Mouse (Mus musculus) liver, embryonic 16.5 days (tissue): ENCODE data around the gene Mcat. TPM values are rescaled to one million over a fixed set of nuclear protein-coding genes. Genes with fewer than 3 reads are reported as not detected.

Experiments
- ATAC-seq: fragments of 200-750 bp; cut with Nextera tagmentation; 2 replicates; pipeline ENCODE4 v1.8.0; 2017; ENCODE audit warnings: low read depth, mild to moderate bottlenecking, moderate number of reproducible peaks, moderate library complexity
- H3K27ac ChIP-seq: fragments of 300-500 bp; sonication (generic); 2 replicates; pipeline ENCODE4 v1.5.1; 2014; ENCODE audit warnings: mild to moderate bottlenecking, low read length
- H3K27me3 ChIP-seq: fragments of 300-500 bp; sonication (generic); 2 replicates; pipeline ENCODE4 v1.6.1; 2014; ENCODE audit warnings: low read depth, low read length, mixed read lengths; ENCODE audit not compliant: control insufficient read depth, insufficient read depth
- H3K36me3 ChIP-seq: fragments of 300-500 bp; sonication (generic); 2 replicates; pipeline ENCODE4 v1.6.1; 2014; ENCODE audit warnings: mild to moderate bottlenecking; ENCODE audit not compliant: control insufficient read depth, insufficient read depth
- H3K4me1 ChIP-seq: fragments of 300-500 bp; sonication (generic); 2 replicates; pipeline ENCODE4 v1.6.1; 2014; ENCODE audit warnings: low read depth, low read length, mixed read lengths; ENCODE audit not compliant: control insufficient read depth
- H3K4me2 ChIP-seq: fragments of 300-500 bp; sonication (generic); 2 replicates; pipeline ENCODE4 v1.6.1; 2014; ENCODE audit warnings: low read depth, low read length, mixed read lengths
- H3K4me3 ChIP-seq: fragments of 300-500 bp; sonication (generic); 2 replicates; pipeline ENCODE4 v1.5.1; 2014; ENCODE audit warnings: low read depth, mild to moderate bottlenecking, low read length
- H3K9ac ChIP-seq: fragments of 300-500 bp; sonication (generic); 2 replicates; pipeline ENCODE4 v1.6.1; 2014; ENCODE audit warnings: low read depth, low read length
- H3K9me3 ChIP-seq: fragments of 300-500 bp; sonication (generic); replicated peaks from 2 replicates; pipeline ENCODE4 v1.6.1; 2016; ENCODE audit warnings: low read length; ENCODE audit not compliant: control insufficient read depth
- WGBS: fragments of 180-500 bp; shearing (Covaris S2); extraction: QIAGEN DNeasy Blood & Tissue Kit; methylation state at CpG from one replicate; pipeline ENCODE4 v1.1.7; 2014; ENCODE audit not compliant: insufficient replicate concordance; 5-methylcytosine and 5-hydroxymethylcytosine counted together
- polyA plus RNA-seq: library from polyadenylated mRNA; unstranded; fragments of >200 nt; fragmentation: Nextera tagmentation; extraction: Ambion mirVana; gene quantifications from 2 replicates; pipeline ENCODE4 v1.2.1, GENCODE M21; 2015

The Mcat gene
- 12.0 and 13.1 TPM in 2 replicates for polyA plus RNA-seq

GRCm38 (mm10) chr15:83563327-83563856, at the start of gene Mcat, which contains the start of gene Tspo:
Mcat (minus strand) TSS chr15:83563787.
Tspo (plus strand) TSS chr15:83563592.
- H3K4me1 ChIP-seq, result peaks cover 40% of the 10 kb centered on the region
- no peaks in the 10 kb centered on the region for H3K27me3 ChIP-seq
- H3K36me3 ChIP-seq, result no peaks in the 10 kb centered on the region
- H3K9ac ChIP-seq, result peak within 1 kb of the TSS; percentile 86
- H3K9me3 ChIP-seq, result no peaks in the 10 kb centered on the region
- H3K27ac ChIP-seq, result peak within 1 kb of the TSS; percentile 95
- ATAC-seq, result peak; percentile 84
- peak within 1 kb of the TSS; percentile 83 for H3K4me2 ChIP-seq
- H3K4me3 ChIP-seq, result peak within 1 kb of the TSS; percentile 77
- under 1% methylated on average over 28 of the region's 28 CpGs for WGBS

GRCm38 (mm10) chr15:83607115-83607802, 43.7 kb upstream of the Mcat start:
- Histone ChIP-seq H3K27ac (peak overlapping the region; percentile 59), H3K27me3 (no peaks in the 10 kb centered on the region), H3K4me2 (peak overlapping the region; percentile 63), H3K4me1 (peaks cover 33% of the 10 kb centered on the region), H3K4me3 (peak overlapping the region; percentile 28; the same call in 1 of the 2 replicates), H3K9me3 (no peaks in the 10 kb centered on the region), H3K36me3 (no peaks in the 10 kb centered on the region), H3K9ac (peak overlapping the region; percentile 39)
- peak; percentile 66 for ATAC-seq
- WGBS, result 36% methylated on average over 15 of the region's 15 CpGs

GRCm38 (mm10) chr15:83606700-83607099, 43.1 kb upstream of the Mcat start:
- H3K4me1 ChIP-seq, result peaks cover 33% of the 10 kb centered on the region
- no peaks in the 10 kb centered on the region for H3K36me3 ChIP-seq
- peak overlapping the region; percentile 63 for H3K4me2 ChIP-seq
- WGBS, result 46% methylated on average over 8 of the region's 8 CpGs
- peak; percentile 91 for ATAC-seq
- H3K27ac ChIP-seq, result peak overlapping the region; percentile 59
- no peaks in the 10 kb centered on the region for H3K27me3 ChIP-seq
- peak overlapping the region; percentile 28; the same call in 1 of the 2 replicates for H3K4me3 ChIP-seq
- H3K9ac ChIP-seq, result peak overlapping the region; percentile 39
- no peaks in the 10 kb centered on the region for H3K9me3 ChIP-seq

GRCm38 (mm10) chr15:83606216-83606615, 42.6 kb upstream of the Mcat start:
- no peak overlapping the region for H3K4me3 ChIP-seq
- ATAC-seq, result peak; percentile 30; the same call in 1 of the 2 replicates
- H3K27ac ChIP-seq, result peak overlapping the region; percentile 49
- no peaks in the 10 kb centered on the region for H3K36me3 ChIP-seq
- peaks cover 35% of the 10 kb centered on the region for H3K4me1 ChIP-seq
- peak overlapping the region; percentile 33; the same call in 1 of the 2 replicates for H3K9ac ChIP-seq
- H3K27me3 ChIP-seq, result no peaks in the 10 kb centered on the region
- no peaks in the 10 kb centered on the region for H3K9me3 ChIP-seq
- 75% methylated on average over 11 of the region's 11 CpGs for WGBS
- H3K4me2 ChIP-seq, result peak overlapping the region; percentile 63; the same call in 1 of the 2 replicates

- Histone ChIP-seq H3K27ac (peak overlapping the region; percentile 15; the same call in 1 of the 2 replicates), H3K9me3 (no peaks in the 10 kb centered on the region), H3K4me1 (peaks cover 41% of the 10 kb centered on the region), H3K36me3 (no peaks in the 10 kb centered on the region), H3K27me3 (no peaks in the 10 kb centered on the region), H3K4me2 (no peak overlapping the region), H3K9ac (no peak overlapping the region), H3K4me3 (no peak overlapping the region)
- ATAC-seq, result no peak
- 87% methylated on average over 7 of the region's 7 CpGs for WGBS
Observed at GRCm38 (mm10) chr15:83603426-83603825, 39.8 kb upstream of the Mcat start.

- Histone ChIP-seq H3K9ac (no peak overlapping the region), H3K4me3 (no peak overlapping the region), H3K36me3 (no peaks in the 10 kb centered on the region), H3K4me2 (no peak overlapping the region), H3K27me3 (no peaks in the 10 kb centered on the region), H3K27ac (no peak overlapping the region), H3K9me3 (no peaks in the 10 kb centered on the region), H3K4me1 (peaks cover 41% of the 10 kb centered on the region)
- no peak for ATAC-seq
- WGBS, result 85% methylated on average over 1 of the region's 1 CpGs
Observed at GRCm38 (mm10) chr15:83603046-83603396, 39.4 kb upstream of the Mcat start.

GRCm38 (mm10) chr15:83602372-83603045, 38.9 kb upstream of the Mcat start:
- Histone ChIP-seq H3K27ac (no peak overlapping the region), H3K9me3 (no peaks in the 10 kb centered on the region), H3K4me2 (no peak overlapping the region), H3K9ac (no peak overlapping the region), H3K4me1 (peaks cover 39% of the 10 kb centered on the region), H3K36me3 (no peaks in the 10 kb centered on the region), H3K4me3 (no peak overlapping the region), H3K27me3 (no peaks in the 10 kb centered on the region)
- no peak for ATAC-seq
- WGBS, result 49% methylated on average over 13 of the region's 13 CpGs

- Histone ChIP-seq H3K9ac (no peak overlapping the region), H3K36me3 (no peaks in the 10 kb centered on the region), H3K27ac (no peak overlapping the region), H3K27me3 (no peaks in the 10 kb centered on the region), H3K9me3 (no peaks in the 10 kb centered on the region), H3K4me2 (no peak overlapping the region), H3K4me3 (no peak overlapping the region), H3K4me1 (peaks cover 27% of the 10 kb centered on the region)
- 32% methylated on average over 4 of the region's 4 CpGs for WGBS
- no peak for ATAC-seq
Observed at GRCm38 (mm10) chr15:83601185-83601584, 37.6 kb upstream of the Mcat start.

GRCm38 (mm10) chr15:83596833-83597232, 33.2 kb upstream of the Mcat start:
- no peak overlapping the region for H3K27ac ChIP-seq
- H3K36me3 ChIP-seq, result no peaks in the 10 kb centered on the region
- H3K27me3 ChIP-seq, result no peaks in the 10 kb centered on the region
- H3K4me1 ChIP-seq, result peaks cover 30% of the 10 kb centered on the region
- H3K9me3 ChIP-seq, result no peaks in the 10 kb centered on the region
- H3K4me2 ChIP-seq, result no peak overlapping the region
- H3K4me3 ChIP-seq, result no peak overlapping the region
- no peak overlapping the region for H3K9ac ChIP-seq
- 77% methylated on average over 4 of the region's 4 CpGs for WGBS
- no peak for ATAC-seq
